Mouse (Mus musculus): ENCODE measurements around the gene Sfmbt2.
"Not testable (repeated sequence)": the region's sequence is repeated elsewhere in the genome, so short reads cannot be mapped to it uniquely, and the experiment has no call there.

Sfmbt2 gene

GRCm38 (mm10) chr2:10370176-10370575, at the start of gene Sfmbt2:
Gene Sfmbt2 (plus strand): TSS chr2:10370510.
- in situ Hi-C loops (cut with MboI, MseI): loop anchor here (10.0 kb wide), 1 partner anchor 495 kb away; no protein-coding TSS in a partner anchor

- in situ Hi-C loops (cut with MboI, MseI): no loop called here
Measured at GRCm38 (mm10) chr2:10321093-10321492, 49.2 kb upstream of the Sfmbt2 start.

GRCm38 (mm10) chr2:10323173-10323572, 47.1 kb upstream of the Sfmbt2 start:
- in situ Hi-C loops (cut with MboI, MseI): no loop called here

- in situ Hi-C loops (cut with MboI, MseI): no loop called here
Measured at GRCm38 (mm10) chr2:10324980-10325379, 45.3 kb upstream of the Sfmbt2 start.

GRCm38 (mm10) chr2:10330216-10330615, 40.1 kb upstream of the Sfmbt2 start:
- in situ Hi-C loops (cut with MboI, MseI): no loop called here

- in situ Hi-C loops (cut with MboI, MseI): no loop called here
Measured at GRCm38 (mm10) chr2:10334299-10334698, 36.0 kb upstream of the Sfmbt2 start.

GRCm38 (mm10) chr2:10335037-10335608, 35.2 kb upstream of the Sfmbt2 start:
- in situ Hi-C loops (cut with MboI, MseI): no loop called here

GRCm38 (mm10) chr2:10340022-10340421, 30.3 kb upstream of the Sfmbt2 start:
- in situ Hi-C loops (cut with MboI, MseI): no loop called here

- in situ Hi-C loops (cut with MboI, MseI): no loop called here
Measured at GRCm38 (mm10) chr2:10343523-10343922, 26.8 kb upstream of the Sfmbt2 start.

- in situ Hi-C loops (cut with MboI, MseI): not testable (repeated sequence)
Measured at GRCm38 (mm10) chr2:10344073-10344472, 26.2 kb upstream of the Sfmbt2 start.

GRCm38 (mm10) chr2:10347193-10347592, 23.1 kb upstream of the Sfmbt2 start:
- in situ Hi-C loops (cut with MboI, MseI): no loop called here

GRCm38 (mm10) chr2:10348036-10348435, 22.3 kb upstream of the Sfmbt2 start:
- in situ Hi-C loops (cut with MboI, MseI): no loop called here

- in situ Hi-C loops (cut with MboI, MseI): no loop called here
Measured at GRCm38 (mm10) chr2:10350266-10350810, 20.0 kb upstream of the Sfmbt2 start.

GRCm38 (mm10) chr2:10351125-10351524, 19.2 kb upstream of the Sfmbt2 start:
- in situ Hi-C loops (cut with MboI, MseI): no loop called here

GRCm38 (mm10) chr2:10352887-10353286, 17.4 kb upstream of the Sfmbt2 start:
- in situ Hi-C loops (cut with MboI, MseI): no loop called here

- in situ Hi-C loops (cut with MboI, MseI): no loop called here
Measured at GRCm38 (mm10) chr2:10353889-10354288, 16.4 kb upstream of the Sfmbt2 start.

GRCm38 (mm10) chr2:10359861-10360260, 10.4 kb upstream of the Sfmbt2 start:
- in situ Hi-C loops (cut with MboI, MseI): loop anchor here (10.0 kb wide), 1 partner anchor 1395 kb away; no protein-coding TSS in a partner anchor

GRCm38 (mm10) chr2:10365081-10365480, 5.2 kb upstream of the Sfmbt2 start:
- in situ Hi-C loops (cut with MboI, MseI): loop anchor here (10.0 kb wide), 1 partner anchor 1400 kb away; no protein-coding TSS in a partner anchor

GRCm38 (mm10) chr2:10366284-10366683, 4.0 kb upstream of the Sfmbt2 start:
- in situ Hi-C loops (cut with MboI, MseI): loop anchor here (10.0 kb wide), 1 partner anchor 1401 kb away; no protein-coding TSS in a partner anchor

GRCm38 (mm10) chr2:10369676-10370075, 634 bp upstream of the Sfmbt2 start:
- in situ Hi-C loops (cut with MboI, MseI): loop anchor here (10.0 kb wide), 2 partner anchors 495 to 1405 kb away; no protein-coding TSS in a partner anchor

GRCm38 (mm10) chr2:10370687-10371458, 563 bp downstream of the Sfmbt2 start:
- in situ Hi-C loops (cut with MboI, MseI): loop anchor here (10.0 kb wide), 1 partner anchor 496 kb away; no protein-coding TSS in a partner anchor

GRCm38 (mm10) chr2:10371459-10371817, 1.1 kb downstream of the Sfmbt2 start:
- in situ Hi-C loops (cut with MboI, MseI): loop anchor here (10.0 kb wide), 1 partner anchor 497 kb away; no protein-coding TSS in a partner anchor

Measured in regulatory T cell (primary cell).